ENCODE assay signal across 8 mouse cellular contexts in the genomic region with DNA sequence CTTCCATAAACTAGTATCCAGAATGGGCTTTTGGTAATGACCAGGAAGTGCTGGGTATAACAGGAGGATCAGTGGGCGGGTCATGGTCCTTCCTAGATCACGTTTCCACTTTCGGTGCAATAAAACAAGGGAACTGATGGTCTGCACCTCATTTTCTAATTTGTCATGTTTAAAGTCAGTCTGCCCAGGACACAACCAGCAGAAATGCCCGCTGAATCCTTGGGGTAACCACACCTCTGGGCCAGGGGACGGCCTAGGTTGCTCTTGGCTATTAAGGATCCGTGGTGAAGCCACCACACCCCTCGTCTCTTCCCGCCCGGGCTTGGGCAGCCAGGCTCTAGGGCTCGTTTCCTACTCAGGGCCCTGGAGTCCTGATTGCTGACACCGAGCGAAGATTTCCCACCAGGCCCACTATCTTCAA. TPM values are rescaled to one million over a fixed set of nuclear protein-coding genes. Genes with fewer than 3 reads are reported as not detected.
DNase-seq lines count a peak whose midpoint lies in the region; ATAC-seq and TF ChIP-seq lines count a peak whose summit lies in the region.

No protein-coding gene starts in this region.

- peak overlapping the region; percentile 71 for H3K9ac ChIP-seq in embryonic facial prominence, embryonic 12.5 days
- H3K9ac ChIP-seq in hindbrain, embryonic 14.5 days, result peak overlapping the region; percentile 89
- H3K9ac ChIP-seq in liver, postnatal 0 days (replicated peaks), result peak overlapping the region; percentile 86
- peak overlapping the region; percentile 55 for H3K9ac ChIP-seq in stomach, embryonic 14.5 days (replicated peaks; ENCODE audit: low read depth, low read length)

- ATAC-seq in embryonic facial prominence, embryonic 12.5 days (ENCODE audit: insufficient number of reproducible peaks, insufficient read depth, low FRiP score, low TSS enrichment), result 0 out of 2 replicates have a peak, but pooled peaks have one; percentile 36
- peak; percentile 22 for ATAC-seq in hindbrain, embryonic 14.5 days (ENCODE audit: low FRiP score)
- peak; percentile 38 for ATAC-seq in liver, postnatal 0 days
- peak; percentile 5; the same call in 1 of the 2 replicates for ATAC-seq in stomach, embryonic 14.5 days (ENCODE audit: insufficient number of reproducible peaks, insufficient read depth, low FRiP score, low read depth)

- no peaks in the 10 kb centered on the region for H3K36me3 ChIP-seq in heart, embryonic 10.5 days
- H3K36me3 ChIP-seq in embryonic facial prominence, embryonic 12.5 days, result no peaks in the 10 kb centered on the region
- H3K36me3 ChIP-seq in hindbrain, embryonic 14.5 days (replicated peaks; ENCODE audit: control insufficient read depth, insufficient read depth), result no peaks in the 10 kb centered on the region
- H3K36me3 ChIP-seq in liver, postnatal 0 days (replicated peaks; ENCODE audit: insufficient read depth, low read length), result 0 out of 2 replicates have a peak, but pooled peaks cover 4% of the 10 kb centered on the region
- no peaks in the 10 kb centered on the region for H3K36me3 ChIP-seq in stomach, embryonic 14.5 days (ENCODE audit: control insufficient read depth, insufficient read depth, low read length)

- under 1% methylated on average over 12 of the region's 12 CpGs for WGBS in heart, embryonic 10.5 days
- 0% methylated on average over 12 of the region's 12 CpGs for WGBS in embryonic facial prominence, embryonic 12.5 days
- WGBS in hindbrain, embryonic 14.5 days, result under 1% methylated on average over 12 of the region's 12 CpGs
- WGBS in liver, postnatal 0 days (ENCODE audit: insufficient replicate concordance), result 0% methylated on average over 12 of the region's 12 CpGs
- under 1% methylated on average over 12 of the region's 12 CpGs for WGBS in stomach, embryonic 14.5 days

- peaks cover 30% of the 10 kb centered on the region for H3K4me1 ChIP-seq in heart, embryonic 10.5 days
- H3K4me1 ChIP-seq in embryonic facial prominence, embryonic 12.5 days, result peaks cover 18% of the 10 kb centered on the region; the same call in 1 of the 2 replicates
- H3K4me1 ChIP-seq in hindbrain, embryonic 14.5 days (replicated peaks; ENCODE audit: control insufficient read depth, insufficient read depth, low read length), result peaks cover 46% of the 10 kb centered on the region
- peaks cover 32% of the 10 kb centered on the region for H3K4me1 ChIP-seq in liver, postnatal 0 days (ENCODE audit: insufficient read depth)
- H3K4me1 ChIP-seq in stomach, embryonic 14.5 days (ENCODE audit: control insufficient read depth, insufficient read depth, low read length), result peaks cover 7% of the 10 kb centered on the region; the same call in 1 of the 2 replicates

- H3K4me2 ChIP-seq in embryonic facial prominence, embryonic 12.5 days (replicated peaks), result peak overlapping the region; percentile 67
- peak overlapping the region; percentile 86 for H3K4me2 ChIP-seq in hindbrain, embryonic 14.5 days (replicated peaks)
- peak overlapping the region; percentile 74 for H3K4me2 ChIP-seq in liver, postnatal 0 days (ENCODE audit: low read depth, low read length)
- H3K4me2 ChIP-seq in stomach, embryonic 14.5 days (replicated peaks; ENCODE audit: low read depth, low read length), result peak overlapping the region; percentile 73

- no peak for TF ChIP-seq CTCF in liver, postnatal 0 days (IDR thresholded peaks at IDR 0.05; ENCODE audit: low read depth)

- H3K27ac ChIP-seq in heart, embryonic 10.5 days, result peak overlapping the region; percentile 93
- peak overlapping the region; percentile 85 for H3K27ac ChIP-seq in embryonic facial prominence, embryonic 12.5 days
- H3K27ac ChIP-seq in hindbrain, embryonic 14.5 days, result peak overlapping the region; percentile 92
- H3K27ac ChIP-seq in liver, postnatal 0 days (ENCODE audit: low read depth), result peak overlapping the region; percentile 93
- peak overlapping the region; percentile 77 for H3K27ac ChIP-seq in stomach, embryonic 14.5 days (ENCODE audit: low read length)

- peak; percentile 84 for DNase-seq in heart, embryonic 10.5 days (ENCODE audit: low spot score)
- DNase-seq in heart, postnatal 36 days, result no peak
- DNase-seq in ES-CJ7 (ENCODE audit: low read depth, low spot score), result peak; percentile 43
- DNase-seq in hindbrain, embryonic 14.5 days (ENCODE audit: low spot score), result no peak
- peak; percentile 65 for DNase-seq in liver, postnatal 0 days
- DNase-seq in right cerebral cortex, adult 2 months (ENCODE audit: low spot score in 2 of 2), result no peak

- peak overlapping the region; percentile 79 for H3K4me3 ChIP-seq in heart, embryonic 10.5 days
- H3K4me3 ChIP-seq in embryonic facial prominence, embryonic 12.5 days, result peak overlapping the region; percentile 71
- peak overlapping the region; percentile 87 for H3K4me3 ChIP-seq in hindbrain, embryonic 14.5 days (replicated peaks; ENCODE audit: low read length)
- peak overlapping the region; percentile 80 for H3K4me3 ChIP-seq in liver, postnatal 0 days (ENCODE audit: low read depth, low read length)
- H3K4me3 ChIP-seq in stomach, embryonic 14.5 days (ENCODE audit: low read depth, low read length), result peak overlapping the region; percentile 57

- no peaks in the 10 kb centered on the region for H3K9me3 ChIP-seq in heart, embryonic 10.5 days
- no peaks in the 10 kb centered on the region for H3K9me3 ChIP-seq in embryonic facial prominence, embryonic 12.5 days
- no peaks in the 10 kb centered on the region for H3K9me3 ChIP-seq in hindbrain, embryonic 14.5 days (ENCODE audit: control insufficient read depth, low read length)
- H3K9me3 ChIP-seq in liver, postnatal 0 days (ENCODE audit: low read length), result no peaks in the 10 kb centered on the region
- no peaks in the 10 kb centered on the region for H3K9me3 ChIP-seq in stomach, embryonic 14.5 days (ENCODE audit: control insufficient read depth, low read depth, low read length)

- TF ChIP-seq EP300 in liver, postnatal 0 days (IDR thresholded peaks at IDR 0.05; ENCODE audit: low read depth), result no peak

- intact Hi-C loops in heart, postnatal 36 days (cut with DNase I), result loop anchor here (2.0 kb wide), 1 partner anchor 63 kb away; the partner anchor contains the start of gene Ppib

- no peaks in the 10 kb centered on the region for H3K27me3 ChIP-seq in heart, embryonic 10.5 days (ENCODE audit: insufficient read depth, poor library complexity, severe bottlenecking)
- no peaks in the 10 kb centered on the region for H3K27me3 ChIP-seq in embryonic facial prominence, embryonic 12.5 days
- no peaks in the 10 kb centered on the region for H3K27me3 ChIP-seq in hindbrain, embryonic 14.5 days (ENCODE audit: control insufficient read depth, insufficient read depth, low read length)
- no peaks in the 10 kb centered on the region for H3K27me3 ChIP-seq in liver, postnatal 0 days (ENCODE audit: insufficient read depth, low read length)
- H3K27me3 ChIP-seq in stomach, embryonic 14.5 days (ENCODE audit: control insufficient read depth, insufficient read depth, low read length), result no peaks in the 10 kb centered on the region

RNA-seq across cellular contexts. Expression of gene Snx1, which starts 2.3 kb away (rescaled TPM):
- polyA plus RNA-seq in heart, embryonic 10.5 days (2016; fragmentation: Nextera tagmentation; extraction: Ambion mirVana), result 81.9 and 101 TPM in 2 replicates
- total RNA-seq in heart, postnatal 36 days (2021), result 10 to 100 TPM; 27.7 to 29.8 TPM
- 129 and 131 TPM in 2 replicates for polyA plus RNA-seq in embryonic facial prominence, embryonic 12.5 days (2016; fragmentation: Nextera tagmentation; extraction: Ambion mirVana)
- polyA plus RNA-seq in hindbrain, embryonic 14.5 days (2014; fragmentation: Nextera tagmentation; extraction: Ambion mirVana), result 75.9 and 77.0 TPM in 2 replicates
- 30.4 and 34.5 TPM in 2 replicates for polyA plus RNA-seq in liver, postnatal 0 days (2015; fragmentation: Nextera tagmentation; extraction: Ambion mirVana)
- polyA plus RNA-seq in stomach, embryonic 14.5 days (2014; fragmentation: Nextera tagmentation; extraction: Ambion mirVana), result 125 TPM in 2 replicates

RNA-seq across cellular contexts. Expression of gene Ciao2a, which starts 2.3 kb away (rescaled TPM):
- 174 TPM in 2 replicates for polyA plus RNA-seq in heart, embryonic 10.5 days (2016; fragmentation: Nextera tagmentation; extraction: Ambion mirVana)
- 10 to 100 TPM; 65.6 to 69.9 TPM for total RNA-seq in heart, postnatal 36 days (2021)
- 166 and 174 TPM in 2 replicates for polyA plus RNA-seq in embryonic facial prominence, embryonic 12.5 days (2016; fragmentation: Nextera tagmentation; extraction: Ambion mirVana)
- polyA plus RNA-seq in hindbrain, embryonic 14.5 days (2014; fragmentation: Nextera tagmentation; extraction: Ambion mirVana), result 65.8 and 72.2 TPM in 2 replicates
- 122 and 133 TPM in 2 replicates for polyA plus RNA-seq in liver, postnatal 0 days (2015; fragmentation: Nextera tagmentation; extraction: Ambion mirVana)
- 150 and 158 TPM in 2 replicates for polyA plus RNA-seq in stomach, embryonic 14.5 days (2014; fragmentation: Nextera tagmentation; extraction: Ambion mirVana)

RNA-seq across cellular contexts. Expression of gene Dapk2, which starts 33.9 kb away (rescaled TPM):
- polyA plus RNA-seq in heart, embryonic 10.5 days (2016; fragmentation: Nextera tagmentation; extraction: Ambion mirVana), result 7.8 and 8.5 TPM in 2 replicates
- total RNA-seq in heart, postnatal 36 days (2021), result 1 to 10 TPM; 4.6 to 6.2 TPM
- polyA plus RNA-seq in embryonic facial prominence, embryonic 12.5 days (2016; fragmentation: Nextera tagmentation; extraction: Ambion mirVana), result 6.0 and 6.6 TPM in 2 replicates
- 0.59 and 0.80 TPM in 2 replicates for polyA plus RNA-seq in hindbrain, embryonic 14.5 days (2014; fragmentation: Nextera tagmentation; extraction: Ambion mirVana)
- 21.6 and 23.4 TPM in 2 replicates for polyA plus RNA-seq in liver, postnatal 0 days (2015; fragmentation: Nextera tagmentation; extraction: Ambion mirVana)
- 6.4 and 7.1 TPM in 2 replicates for polyA plus RNA-seq in stomach, embryonic 14.5 days (2014; fragmentation: Nextera tagmentation; extraction: Ambion mirVana)

RNA-seq across cellular contexts. Expression of gene Snx22, which starts 54.6 kb away (rescaled TPM):
- polyA plus RNA-seq in heart, embryonic 10.5 days (2016; fragmentation: Nextera tagmentation; extraction: Ambion mirVana), result 2.1 and 3.1 TPM in 2 replicates
- under 1 TPM; 0.57 to 0.86 TPM for total RNA-seq in heart, postnatal 36 days (2021)
- polyA plus RNA-seq in embryonic facial prominence, embryonic 12.5 days (2016; fragmentation: Nextera tagmentation; extraction: Ambion mirVana), result 6.2 and 7.7 TPM in 2 replicates
- 9.0 TPM in 2 replicates for polyA plus RNA-seq in hindbrain, embryonic 14.5 days (2014; fragmentation: Nextera tagmentation; extraction: Ambion mirVana)
- 13.4 and 13.7 TPM in 2 replicates for polyA plus RNA-seq in liver, postnatal 0 days (2015; fragmentation: Nextera tagmentation; extraction: Ambion mirVana)
- 1.4 TPM in 2 replicates for polyA plus RNA-seq in stomach, embryonic 14.5 days (2014; fragmentation: Nextera tagmentation; extraction: Ambion mirVana)

Comparison
In these comparisons a context has a peak if more than half of its experiments do, and no peak if none do; other contexts are left out.
1. DNase-seq: peak in heart, embryonic 10.5 days (single experiment), ES-CJ7 (single experiment) and liver, postnatal 0 days (single experiment); none in heart, postnatal 36 days (0 of 2), hindbrain, embryonic 14.5 days (single experiment) and right cerebral cortex, adult 2 months (0 of 2).
2. Peak in every context shown above with its lines, with median percentiles within 50 percentile points of each other: H3K27ac ChIP-seq, H3K4me3 ChIP-seq, ATAC-seq, H3K4me2 ChIP-seq and H3K9ac ChIP-seq.